Mouse (Mus musculus) kidney, adult 11 months (tissue): Measurements from ENCODE around the gene L2hgdh.
"Not testable (repeated sequence)": the region's sequence is repeated elsewhere in the genome, so short reads cannot be mapped to it uniquely, and the experiment has no call there.

Experiments
- DNase-seq: peaks from one replicate; pipeline ENCODE4 v3.0.0; 2022

Gene L2hgdh

DNA sequence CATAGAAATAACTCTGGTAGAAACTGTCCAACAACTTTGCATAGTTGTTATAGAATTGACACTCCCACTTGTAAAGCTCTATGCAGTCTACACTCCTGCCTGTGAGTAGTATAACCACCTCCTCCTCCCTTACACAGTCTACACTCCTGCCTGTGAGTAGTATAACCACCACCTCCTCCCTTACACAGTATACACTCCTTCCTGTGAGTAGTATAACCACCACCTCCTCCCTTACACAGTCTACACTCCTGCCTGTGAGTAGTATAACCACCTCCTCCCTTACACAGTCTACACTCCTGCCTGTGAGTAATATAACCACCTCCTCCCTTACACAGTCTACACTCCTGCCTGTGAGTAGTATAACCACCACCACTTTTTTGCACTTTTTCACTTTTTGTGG is 70.7 kb downstream of the L2hgdh start:
- DNase-seq, result not testable (repeated sequence)

- peak; percentile 17 for DNase-seq
Observed at GRCm38 (mm10) chr12:69649511-69649910, 75.2 kb downstream of the L2hgdh start.

- no peak for DNase-seq
Observed at GRCm38 (mm10) chr12:69645821-69646616, 78.7 kb downstream of the L2hgdh start.

DNA sequence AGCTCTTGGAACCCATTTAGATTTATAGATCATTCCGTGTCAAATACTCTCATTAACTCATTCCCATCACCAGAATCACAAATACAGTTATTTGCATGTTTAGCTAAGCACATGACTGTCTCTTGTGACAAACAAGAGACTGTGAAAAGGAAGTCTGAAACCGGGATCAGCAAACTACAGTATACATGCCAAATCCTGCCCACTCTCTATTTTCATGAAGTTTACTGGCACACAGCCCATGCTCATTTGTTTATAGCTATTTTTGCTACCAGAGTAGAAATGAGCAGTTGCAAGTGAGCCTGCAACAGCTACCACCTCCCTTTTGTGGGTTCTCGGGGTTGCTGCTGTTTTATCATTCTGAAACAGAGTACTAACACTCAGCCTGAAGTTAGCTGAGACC is 79.8 kb downstream of the L2hgdh start:
- no peak for DNase-seq

- no peak for DNase-seq
Observed at GRCm38 (mm10) chr12:69642877-69643276, 81.8 kb downstream of the L2hgdh start.
